Mouse (Mus musculus): ENCODE measurements around the gene Pla2g6.

GRCm38 (mm10) chr15:79328058-79328938 is at the start of gene Pla2g6:
- TF ChIP-seq FLI1 (IDR thresholded peaks at IDR 0.05; ENCODE audit: low read length) (no peak), GATA1 (IDR thresholded peaks at IDR 0.05; ENCODE audit: borderline replicate concordance, low read length) (no peak)

Measured in megakaryocyte, embryonic 14.5 days (primary cell).